Mouse (Mus musculus): ENCODE data around the gene 1700025G04Rik.

DNA sequence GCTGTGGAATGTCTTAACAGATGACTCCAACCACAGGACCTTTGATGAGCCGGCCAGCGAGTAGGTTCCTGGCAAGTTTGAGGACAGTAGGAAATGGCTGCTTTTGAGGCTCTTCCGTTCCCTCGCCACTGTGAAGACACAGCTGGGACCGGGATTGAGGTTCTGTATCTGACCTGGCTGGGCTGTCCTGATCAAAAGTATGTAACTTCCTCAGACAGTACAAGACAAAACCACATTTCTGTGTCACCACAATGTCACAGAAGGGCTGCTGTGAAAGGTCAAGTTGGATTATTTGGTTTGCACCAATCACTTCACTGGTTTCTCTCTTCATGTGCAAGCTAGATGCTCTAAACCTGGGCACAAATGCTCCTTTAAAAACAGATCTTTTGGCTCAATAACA, 195.9 kb downstream of the 1700025G04Rik start:
- TF ChIP-seq POLR2A (IDR thresholded peaks at IDR 0.05; ENCODE audit: control insufficient read depth, extremely low read depth, insufficient read depth, low read length, poor library complexity) (no peak), CTCF (IDR thresholded peaks at IDR 0.05; ENCODE audit: borderline replicate concordance, control insufficient read depth, extremely low read depth, insufficient read depth, low read length, poor library complexity) (no peak)

Measured in thymus, adult 2 months (tissue).